Mouse (Mus musculus) heart, embryonic 12.5 days (tissue): ENCODE data around the gene Sipa1l1. TPM values are rescaled to one million over a fixed set of nuclear protein-coding genes. Genes with fewer than 3 reads are reported as not detected.
"Not testable (repeated sequence)": the region's sequence is repeated elsewhere in the genome, so short reads cannot be mapped to it uniquely, and the experiment has no call there.

Source experiments
- ATAC-seq: fragments of 200-750 bp; cut with Nextera tagmentation; 2 replicates; pipeline ENCODE4 v1.8.0; 2017; ENCODE audit warnings: moderate TSS enrichment, moderate library complexity; ENCODE audit not compliant: insufficient number of reproducible peaks, low FRiP score
- H3K27ac ChIP-seq: fragments of 300-500 bp; sonication (generic); 2 replicates; pipeline ENCODE4 v1.5.1; 2016; ENCODE audit warnings: mild to moderate bottlenecking, moderate library complexity; ENCODE audit not compliant: poor library complexity, severe bottlenecking
- H3K27me3 ChIP-seq: fragments of 300-500 bp; sonication (generic); replicated peaks from 2 replicates; pipeline ENCODE4 v1.6.1; 2016; ENCODE audit warnings: mild to moderate bottlenecking, moderate library complexity
- H3K36me3 ChIP-seq: fragments of 300-500 bp; sonication (generic); 2 replicates; pipeline ENCODE4 v1.6.1; 2016; ENCODE audit warnings: mild to moderate bottlenecking, moderate library complexity
- H3K4me1 ChIP-seq: fragments of 300-500 bp; sonication (generic); replicated peaks from 2 replicates; pipeline ENCODE4 v1.6.1; 2016; ENCODE audit warnings: mild to moderate bottlenecking
- H3K4me2 ChIP-seq: fragments of 300-500 bp; sonication (generic); 2 replicates; pipeline ENCODE4 v1.6.1; 2016; ENCODE audit warnings: mild to moderate bottlenecking, moderate library complexity
- H3K4me3 ChIP-seq: fragments of 300-500 bp; sonication (generic); 2 replicates; pipeline ENCODE4 v1.5.1; 2016; ENCODE audit warnings: mild to moderate bottlenecking
- H3K9ac ChIP-seq: fragments of 300-500 bp; sonication (generic); 2 replicates; pipeline ENCODE4 v1.6.1; 2016; ENCODE audit warnings: mild to moderate bottlenecking, moderate library complexity
- H3K9me3 ChIP-seq: fragments of 300-500 bp; sonication (generic); replicated peaks from 2 replicates; pipeline ENCODE4 v1.6.1; 2016; ENCODE audit warnings: mild to moderate bottlenecking, moderate library complexity
- WGBS: fragments of 180-500 bp; shearing (Covaris S2); methylation state at CpG from one replicate; pipeline ENCODE4 v1.1.7; 2016; 5-methylcytosine and 5-hydroxymethylcytosine counted together
- polyA plus RNA-seq: library from polyadenylated mRNA; unstranded; fragments of >200 nt; fragmentation: Nextera tagmentation; extraction: Ambion mirVana; gene quantifications from 2 replicates; pipeline ENCODE4 v1.2.1, GENCODE M21; 2016

Gene Sipa1l1
- polyA plus RNA-seq, 1 experiment from 2014 or later: 35.5 TPM

DNA sequence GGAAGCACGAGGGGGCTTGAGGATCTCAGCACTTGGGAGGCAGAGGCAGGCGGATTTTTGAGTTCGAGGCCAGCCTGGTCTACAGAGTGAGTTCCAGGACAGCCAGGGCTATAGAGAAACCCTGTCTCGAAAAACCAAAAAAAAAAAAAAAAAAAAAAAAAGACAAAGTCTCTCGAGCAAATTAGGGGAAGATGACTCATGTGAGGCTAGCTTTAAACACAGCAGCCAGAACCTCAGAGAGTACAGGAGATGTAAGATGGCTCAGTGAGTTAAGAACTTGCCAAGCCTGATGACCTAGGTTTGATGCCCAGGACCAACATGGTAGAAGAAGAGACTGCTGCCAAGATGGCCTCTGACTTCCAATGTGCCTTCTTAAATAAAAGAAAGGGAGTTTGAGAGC lies 311.3 kb downstream of the Sipa1l1 start:
- H3K9me3 ChIP-seq, H3K27ac ChIP-seq, H3K4me2 ChIP-seq, H3K36me3 ChIP-seq, H3K9ac ChIP-seq, H3K27me3 ChIP-seq, H3K4me3 ChIP-seq, ATAC-seq: not testable (repeated sequence)
- WGBS: 66% methylated on average over 5 of the region's 5 CpGs
- peaks cover 39% of the 10 kb centered on the region for H3K4me1 ChIP-seq

GRCm38 (mm10) chr12:82485466-82485865 lies 316.3 kb downstream of the Sipa1l1 start:
- no peak overlapping the region for H3K27ac ChIP-seq
- H3K4me2 ChIP-seq: no peak overlapping the region
- 0 out of 2 replicates have a peak, but pooled peaks cover 4% of the 10 kb centered on the region for H3K9me3 ChIP-seq
- WGBS: 54% methylated on average over 2 of the region's 2 CpGs
- H3K9ac ChIP-seq: no peak overlapping the region
- no peaks in the 10 kb centered on the region for H3K27me3 ChIP-seq
- ATAC-seq: no peak
- peaks cover 20% of the 10 kb centered on the region for H3K4me1 ChIP-seq
- no peaks in the 10 kb centered on the region for H3K36me3 ChIP-seq
- no peak overlapping the region for H3K4me3 ChIP-seq

DNA sequence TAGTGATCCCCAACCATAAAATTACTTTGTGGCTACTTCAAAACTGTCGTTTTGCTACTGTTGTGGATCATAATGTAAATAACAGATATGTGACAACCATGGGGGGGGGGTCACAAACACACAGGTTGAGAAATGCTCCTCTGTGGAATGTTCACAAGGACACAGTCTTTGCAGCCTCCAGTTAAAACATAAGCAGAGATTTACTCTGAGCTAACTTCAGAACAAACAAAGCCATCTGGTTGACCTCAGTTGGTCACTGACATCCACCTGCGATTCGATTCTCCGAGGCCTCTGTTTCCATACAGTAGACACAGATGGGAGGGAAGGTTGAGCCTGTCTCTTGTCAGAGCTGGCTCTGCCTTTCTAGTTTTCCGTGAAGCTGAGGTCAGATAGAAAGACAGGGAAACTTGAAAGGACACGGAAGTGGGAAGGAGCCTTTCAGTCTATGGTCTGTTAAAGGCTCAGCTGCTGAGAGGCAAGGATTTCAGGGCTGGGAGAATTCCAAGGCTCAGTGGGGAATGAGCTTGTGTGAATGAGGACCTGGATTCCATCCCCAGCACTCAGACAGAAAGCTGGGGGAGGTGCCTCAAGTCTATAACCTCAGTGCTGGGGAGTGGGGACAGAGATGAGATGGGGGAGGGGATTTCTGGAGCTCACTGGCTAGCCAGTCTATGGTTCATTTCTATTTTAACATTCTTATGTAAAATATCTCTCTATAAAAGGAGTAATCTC lies 317.9 kb downstream of the Sipa1l1 start:
- 15% methylated on average over 6 of the region's 6 CpGs for WGBS
- Histone ChIP-seq H3K4me1 (peaks cover 17% of the 10 kb centered on the region), H3K4me2 (peak overlapping the region; percentile 5; the same call in 1 of the 2 replicates), H3K27ac (peak overlapping the region; percentile 37), H3K27me3 (no peaks in the 10 kb centered on the region), H3K9ac (no peak overlapping the region), H3K36me3 (no peaks in the 10 kb centered on the region), H3K9me3 (0 out of 2 replicates have a peak, but pooled peaks cover 4% of the 10 kb centered on the region), H3K4me3 (no peak overlapping the region)
- ATAC-seq: peak; percentile 67

DNA sequence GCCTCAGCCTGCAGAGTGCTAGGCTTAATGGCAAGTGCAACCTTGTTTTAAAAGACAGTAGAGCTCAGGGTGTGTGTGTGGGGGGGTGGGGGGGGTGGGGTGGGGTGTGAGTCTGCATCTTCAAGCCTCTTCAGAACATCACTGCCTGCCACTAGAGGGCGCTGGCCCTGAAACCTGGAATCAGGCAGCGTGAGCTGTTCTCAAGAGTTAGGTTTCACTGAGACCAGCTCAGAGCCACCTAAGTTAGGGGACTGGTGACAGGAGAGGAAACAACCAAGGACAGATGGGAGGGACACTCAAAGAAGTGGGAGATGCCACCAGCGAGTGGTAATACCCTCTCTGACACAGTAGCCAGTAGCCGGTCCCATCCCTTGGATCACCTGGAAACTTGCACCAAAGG lies 320.0 kb downstream of the Sipa1l1 start:
- Histone ChIP-seq H3K4me1 (peaks cover 17% of the 10 kb centered on the region), H3K4me2 (no peak overlapping the region), H3K27ac (no peak overlapping the region), H3K9ac (no peak overlapping the region), H3K9me3 (0 out of 2 replicates have a peak, but pooled peaks cover 4% of the 10 kb centered on the region), H3K4me3 (no peak overlapping the region), H3K36me3 (no peaks in the 10 kb centered on the region), H3K27me3 (no peaks in the 10 kb centered on the region)
- WGBS: 40% methylated on average over 4 of the region's 4 CpGs
- 0 out of 2 replicates have a peak, but pooled peaks have one; percentile 23 for ATAC-seq

GRCm38 (mm10) chr12:82489621-82490020 lies 320.5 kb downstream of the Sipa1l1 start:
- 0 out of 2 replicates have a peak, but pooled peaks cover under 1% of the 10 kb centered on the region for H3K9me3 ChIP-seq
- H3K4me1 ChIP-seq: peaks cover 17% of the 10 kb centered on the region
- H3K4me3 ChIP-seq: no peak overlapping the region
- ATAC-seq: no peak
- no peaks in the 10 kb centered on the region for H3K36me3 ChIP-seq
- WGBS: 29% methylated on average over 7 of the region's 7 CpGs
- no peak overlapping the region for H3K4me2 ChIP-seq
- no peak overlapping the region for H3K27ac ChIP-seq
- no peak overlapping the region for H3K9ac ChIP-seq
- no peaks in the 10 kb centered on the region for H3K27me3 ChIP-seq

- Histone ChIP-seq H3K27ac (no peak overlapping the region), H3K9ac (no peak overlapping the region), H3K36me3 (no peaks in the 10 kb centered on the region), H3K9me3 (no peaks in the 10 kb centered on the region), H3K27me3 (no peaks in the 10 kb centered on the region), H3K4me3 (no peak overlapping the region), H3K4me2 (no peak overlapping the region), H3K4me1 (peaks cover 12% of the 10 kb centered on the region)
- no peak for ATAC-seq
- 79% methylated on average over 9 of the region's 9 CpGs for WGBS
Measured at GRCm38 (mm10) chr12:82492456-82492855, 323.3 kb downstream of the Sipa1l1 start.

GRCm38 (mm10) chr12:82493260-82493659 lies 324.1 kb downstream of the Sipa1l1 start:
- WGBS: 35% methylated on average over 1 of the region's 1 CpGs
- not testable (repeated sequence) for H3K9me3 ChIP-seq, H3K4me1 ChIP-seq, H3K27me3 ChIP-seq, H3K36me3 ChIP-seq, H3K9ac ChIP-seq, ATAC-seq, H3K4me2 ChIP-seq, H3K4me3 ChIP-seq, H3K27ac ChIP-seq

DNA sequence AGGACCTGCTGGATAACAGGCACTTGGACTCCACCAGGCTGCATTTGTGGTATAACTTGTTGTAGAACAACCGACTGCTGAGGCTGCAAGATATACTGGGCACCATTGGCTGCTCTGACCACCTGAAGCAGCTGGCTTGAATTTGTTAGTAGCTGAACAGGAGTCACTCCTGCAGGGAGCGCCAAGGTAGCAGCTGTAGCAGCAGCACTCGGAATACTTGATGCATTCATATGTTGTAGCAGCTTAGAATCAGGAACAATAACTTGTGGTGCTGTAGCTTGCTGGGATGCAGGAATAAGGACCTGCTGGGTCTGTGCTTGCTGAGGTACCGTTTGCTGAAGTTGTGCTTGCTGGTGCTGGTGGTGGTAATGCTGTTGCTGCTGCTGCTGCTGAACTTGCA lies 326.8 kb downstream of the Sipa1l1 start:
- WGBS: 75% methylated on average over 4 of the region's 4 CpGs
- Histone ChIP-seq H3K9ac (no peak overlapping the region), H3K9me3 (no peaks in the 10 kb centered on the region), H3K36me3 (no peaks in the 10 kb centered on the region), H3K4me3 (no peak overlapping the region), H3K4me1 (no peaks in the 10 kb centered on the region), H3K27ac (no peak overlapping the region), H3K27me3 (no peaks in the 10 kb centered on the region), H3K4me2 (no peak overlapping the region)
- no peak for ATAC-seq

GRCm38 (mm10) chr12:82497866-82498631 lies 328.9 kb downstream of the Sipa1l1 start:
- no peaks in the 10 kb centered on the region for H3K27me3 ChIP-seq
- H3K27ac ChIP-seq: no peak overlapping the region
- no peak overlapping the region for H3K4me3 ChIP-seq
- ATAC-seq: no peak
- H3K9ac ChIP-seq: no peak overlapping the region
- H3K4me1 ChIP-seq: no peaks in the 10 kb centered on the region
- H3K4me2 ChIP-seq: peak overlapping the region; percentile 41
- WGBS: 47% methylated on average over 11 of the region's 11 CpGs
- H3K36me3 ChIP-seq: no peaks in the 10 kb centered on the region
- no peaks in the 10 kb centered on the region for H3K9me3 ChIP-seq

DNA sequence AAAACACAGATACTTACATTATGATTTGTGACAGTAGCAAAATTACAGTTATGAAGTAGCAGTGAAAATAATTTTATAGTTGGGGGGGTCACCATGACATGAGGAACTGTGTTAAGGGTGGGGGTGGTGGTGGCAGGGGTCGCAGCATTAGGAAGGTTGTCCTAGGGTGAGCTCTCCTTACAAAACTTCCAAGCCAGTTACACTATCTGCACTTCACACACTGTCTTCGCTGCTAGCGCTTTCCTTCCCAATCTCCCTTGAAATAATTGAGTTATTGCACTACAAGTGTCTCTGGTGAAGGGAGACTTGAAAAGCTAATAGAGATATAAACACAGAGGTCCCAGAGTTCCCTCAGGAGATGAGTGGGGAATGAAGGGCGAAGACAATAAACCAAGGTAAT lies 329.6 kb downstream of the Sipa1l1 start:
- no peak overlapping the region for H3K4me2 ChIP-seq

DNA sequence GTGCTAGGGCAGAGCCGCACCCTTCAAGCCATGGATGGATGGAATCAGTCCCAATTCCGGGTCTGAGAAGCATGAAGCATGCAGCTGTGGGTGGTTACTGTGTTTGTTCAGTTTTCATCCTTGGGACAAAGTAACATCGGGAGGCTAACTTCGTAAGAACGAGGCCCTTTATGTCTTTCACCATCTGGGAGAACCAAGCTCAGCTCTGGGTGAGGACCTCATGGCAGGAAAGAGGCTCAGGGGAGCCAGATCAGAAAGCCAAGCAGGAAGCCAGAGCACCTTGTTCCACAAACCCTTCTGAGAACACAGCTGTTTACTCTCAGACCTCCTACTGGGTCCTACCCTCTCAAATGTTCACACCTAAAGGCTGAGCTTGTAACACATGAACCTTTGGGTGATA lies 330.6 kb downstream of the Sipa1l1 start:
- no peaks in the 10 kb centered on the region for H3K9me3 ChIP-seq
- WGBS: 77% methylated on average over 5 of the region's 5 CpGs

More for the DNA sequence above, 329.6 kb downstream of the Sipa1l1 start:
- ATAC-seq: no peak
- Histone ChIP-seq H3K36me3 (no peaks in the 10 kb centered on the region), H3K27me3 (no peaks in the 10 kb centered on the region), H3K4me3 (no peak overlapping the region), H3K9me3 (no peaks in the 10 kb centered on the region), H3K4me1 (no peaks in the 10 kb centered on the region), H3K9ac (no peak overlapping the region), H3K27ac (no peak overlapping the region)
- WGBS: 82% methylated on average over 4 of the region's 4 CpGs

More for the DNA sequence above, 330.6 kb downstream of the Sipa1l1 start:
- Histone ChIP-seq H3K9ac (no peak overlapping the region), H3K36me3 (no peaks in the 10 kb centered on the region), H3K4me1 (no peaks in the 10 kb centered on the region), H3K4me3 (no peak overlapping the region), H3K27me3 (no peaks in the 10 kb centered on the region), H3K27ac (no peak overlapping the region), H3K4me2 (no peak overlapping the region)
- ATAC-seq: no peak
